Mouse (Mus musculus): ENCODE results near the gene Pik3r2.

GRCm38 (mm10) chr8:70771217-70771616 is 5.3 kb downstream of the Pik3r2 start:
- no peak for TF ChIP-seq CTCF (IDR thresholded peaks at IDR 0.05; ENCODE audit: low read depth, low read length)
- no peak for TF ChIP-seq EP300 (IDR thresholded peaks at IDR 0.05; ENCODE audit: insufficient read depth, low read depth, low read length)
- TF ChIP-seq POLR2A (IDR thresholded peaks at IDR 0.05; ENCODE audit: insufficient read depth, low read length): no peak

Data from ES-Bruce4 (cell line).